Mouse (Mus musculus) lung, embryonic 15.5 days (tissue): ENCODE data around the gene Hspb9. TPM values are rescaled to one million over a fixed set of nuclear protein-coding genes. Genes with fewer than 3 reads are reported as not detected.

Source experiments
- polyA plus RNA-seq: library from polyadenylated mRNA; unstranded; fragments of >200 nt; fragmentation: Nextera tagmentation; extraction: Ambion mirVana; gene quantifications from 2 replicates; pipeline ENCODE4 v1.2.1, GENCODE M21; 2015

Hspb9 gene
- polyA plus RNA-seq, 1 experiment from 2014 or later: 0.32 TPM

Other genes with a start within 250 kb of the Hspb9 start
- 8.6 and 9.3 TPM in 2 replicates for gene Klhl11, start 241.1 kb upstream of the Hspb9 start, polyA plus RNA-seq
- 151 and 153 TPM in 2 replicates for gene Acly, start 185.8 kb upstream of the Hspb9 start, polyA plus RNA-seq
- gene Ttc25, start 168.2 kb upstream of the Hspb9 start, polyA plus RNA-seq: 1.6 and 2.6 TPM in 2 replicates
- 28.7 and 32.3 TPM in 2 replicates for gene Cnp, start 138.9 kb upstream of the Hspb9 start, polyA plus RNA-seq
- 57.1 and 58.7 TPM in 2 replicates for gene Nkiras2, start 94.6 kb upstream of the Hspb9 start, polyA plus RNA-seq
- gene Dnajc7, start 93.7 kb upstream of the Hspb9 start, polyA plus RNA-seq: 215 and 229 TPM in 2 replicates
- 0.06 and 0.13 TPM in 2 replicates for gene Zfp385c, start 21.4 kb upstream of the Hspb9 start, polyA plus RNA-seq
- 3.0 and 3.8 TPM in 2 replicates for gene Dhx58, start 9.6 kb upstream of the Hspb9 start, polyA plus RNA-seq
- gene Kat2a, start 1.4 kb upstream of the Hspb9 start, polyA plus RNA-seq: 52.9 and 56.1 TPM in 2 replicates
- gene Rab5c, start 24.4 kb downstream of the Hspb9 start, polyA plus RNA-seq: 24.4 and 26.0 TPM in 2 replicates
- 0.04 TPM in 1 of 2 replicates, not detected in the other for gene Kcnh4, start 46.1 kb downstream of the Hspb9 start, polyA plus RNA-seq
- gene Hcrt, start 49.1 kb downstream of the Hspb9 start, polyA plus RNA-seq: not detected in 2 replicates
- gene Ghdc, start 57.1 kb downstream of the Hspb9 start, polyA plus RNA-seq: 6.1 and 6.4 TPM in 2 replicates
- 28.1 TPM in 2 replicates for gene Stat5b, start 136.9 kb downstream of the Hspb9 start, polyA plus RNA-seq
- gene Stat5a, start 145.5 kb downstream of the Hspb9 start, polyA plus RNA-seq: 8.2 and 9.5 TPM in 2 replicates
- gene Stat3, start 225.7 kb downstream of the Hspb9 start, polyA plus RNA-seq: 41.2 and 53.4 TPM in 2 replicates